Mouse (Mus musculus): ENCODE measurements around the gene Mthfs. TPM values are rescaled to one million over a fixed set of nuclear protein-coding genes. Genes with fewer than 3 reads are reported as not detected.

The Mthfs gene
- polyA plus RNA-seq, 1 experiment: 2.8 TPM

DNA sequence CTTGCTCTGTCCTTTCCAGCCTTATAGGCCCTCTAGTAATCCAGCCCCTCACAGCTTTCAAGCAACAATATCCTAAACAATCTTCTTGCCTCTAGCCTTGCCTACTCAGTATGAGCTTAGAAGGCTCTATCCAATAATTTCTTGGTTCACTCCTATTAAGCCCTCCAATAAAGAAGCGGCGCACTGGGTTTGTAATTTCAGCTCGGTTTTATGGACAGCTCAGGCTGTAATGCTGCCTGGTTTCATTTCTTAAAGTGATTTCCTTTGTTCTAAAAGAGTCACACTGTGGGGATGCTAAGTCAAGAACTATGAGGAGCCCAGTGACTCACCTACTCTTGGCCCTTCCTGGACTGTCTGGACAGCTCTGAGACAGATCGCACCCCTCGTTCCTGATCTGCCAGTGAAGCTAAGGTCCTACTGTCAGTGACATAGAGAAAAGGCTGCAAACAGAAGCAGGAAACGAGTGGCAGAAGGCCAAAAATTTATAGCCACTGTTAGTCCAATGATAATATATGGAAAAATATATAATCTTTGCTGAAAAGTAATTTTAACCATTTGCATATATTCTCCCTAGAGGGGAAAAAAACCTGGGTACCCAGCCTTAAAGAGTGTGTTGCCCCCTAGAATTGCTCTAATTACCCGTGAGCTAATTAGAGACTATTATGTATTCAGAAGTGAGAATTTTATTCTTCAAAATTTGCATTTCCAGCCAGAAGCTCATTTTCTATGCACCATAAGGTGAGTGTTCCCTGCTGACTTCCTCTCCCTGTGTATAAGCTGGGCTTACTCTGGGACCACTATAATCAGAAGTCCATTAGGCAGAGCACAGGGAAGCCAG, 98.1 kb downstream of the Mthfs start:
- no peak overlapping the region for H3K4me3 ChIP-seq (ENCODE audit: low read depth, low read length)
- 76% methylated on average over 7 of the region's 7 CpGs for whole genome bisulfite sequencing
- H3K4me1 ChIP-seq (ENCODE audit: control insufficient read depth, insufficient read depth, insufficient read length, low read length): no peaks in the 10 kb centered on the region
- H3K36me3 ChIP-seq (ENCODE audit: control insufficient read depth, insufficient read depth, low read length): no peaks in the 10 kb centered on the region
- TF ChIP-seq CTCF (IDR thresholded peaks at IDR 0.05; ENCODE audit: extremely low read depth, insufficient read length, insufficient replicate concordance, low read depth, low read length) (no peak), POLR2A (IDR thresholded peaks at IDR 0.05; ENCODE audit: low read depth, low read length) (no peak)
- no peaks in the 10 kb centered on the region for H3K27me3 ChIP-seq (ENCODE audit: control insufficient read depth, insufficient read depth, low read length)
- no peak overlapping the region for H3K27ac ChIP-seq (ENCODE audit: insufficient read depth, low read depth, low read length)

DNA sequence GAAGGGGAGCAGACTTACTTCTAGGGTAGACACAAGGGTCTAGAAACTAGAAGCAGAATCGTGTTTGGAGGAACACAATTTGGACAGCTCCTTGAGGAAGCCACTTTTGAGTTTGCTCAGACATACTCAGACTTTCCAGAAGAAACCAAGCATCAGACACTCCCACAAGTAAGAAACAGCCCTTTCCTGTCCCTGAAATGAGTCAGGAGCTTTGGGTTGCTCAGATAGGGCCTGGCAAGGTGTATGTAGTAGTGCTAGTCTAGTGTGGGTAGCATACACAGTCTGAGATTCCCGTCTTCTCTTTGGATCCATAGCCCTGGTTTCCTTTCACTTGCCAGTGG, 98.7 kb downstream of the Mthfs start:
- no peaks in the 10 kb centered on the region for H3K4me1 ChIP-seq (ENCODE audit: control insufficient read depth, insufficient read depth, insufficient read length, low read length)
- no peak overlapping the region for H3K27ac ChIP-seq (ENCODE audit: insufficient read depth, low read depth, low read length)
- H3K4me3 ChIP-seq (ENCODE audit: low read depth, low read length): no peak overlapping the region
- no peak for TF ChIP-seq POLR2A (IDR thresholded peaks at IDR 0.05; ENCODE audit: low read depth, low read length)
- TF ChIP-seq CTCF (IDR thresholded peaks at IDR 0.05; ENCODE audit: extremely low read depth, insufficient read length, insufficient replicate concordance, low read depth, low read length): no peak
- no peaks in the 10 kb centered on the region for H3K27me3 ChIP-seq (ENCODE audit: control insufficient read depth, insufficient read depth, low read length)
- WGBS: 75% methylated on average over 2 of the region's 2 CpGs
- no peaks in the 10 kb centered on the region for H3K36me3 ChIP-seq (ENCODE audit: control insufficient read depth, insufficient read depth, low read length)

DNA sequence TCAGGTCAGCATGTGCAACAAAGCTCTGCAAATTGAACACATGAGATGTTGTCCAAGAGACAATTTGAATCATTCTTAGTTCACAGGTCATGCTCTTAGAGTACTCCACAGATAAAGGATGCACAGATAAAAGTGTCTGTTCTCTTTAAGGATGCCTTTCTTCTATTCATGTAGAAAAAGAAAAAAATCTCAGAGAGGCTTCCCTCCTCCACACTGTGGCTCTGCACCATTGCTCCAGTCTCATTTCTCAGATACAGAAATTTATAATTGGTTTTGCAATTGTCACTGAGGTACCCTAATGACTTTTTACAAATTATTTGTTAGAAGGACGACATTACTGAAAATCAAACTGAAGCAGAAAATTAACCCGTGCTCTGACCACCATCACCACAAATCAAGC, 101.2 kb downstream of the Mthfs start:
- TF ChIP-seq POLR2A (IDR thresholded peaks at IDR 0.05; ENCODE audit: low read depth, low read length) (no peak), CTCF (IDR thresholded peaks at IDR 0.05; ENCODE audit: extremely low read depth, insufficient read length, insufficient replicate concordance, low read depth, low read length) (no peak)
- Histone ChIP-seq H3K4me3 (ENCODE audit: low read depth, low read length) (no peak overlapping the region), H3K27me3 (ENCODE audit: control insufficient read depth, insufficient read depth, low read length) (no peaks in the 10 kb centered on the region), H3K36me3 (ENCODE audit: control insufficient read depth, insufficient read depth, low read length) (no peaks in the 10 kb centered on the region), H3K27ac (ENCODE audit: insufficient read depth, low read depth, low read length) (no peak overlapping the region), H3K4me1 (ENCODE audit: control insufficient read depth, insufficient read depth, insufficient read length, low read length) (no peaks in the 10 kb centered on the region)
- 79% methylated on average over 2 of the region's 2 CpGs for whole genome bisulfite sequencing

- no peak for TF ChIP-seq POLR2A (IDR thresholded peaks at IDR 0.05; ENCODE audit: low read depth, low read length)
- TF ChIP-seq CTCF (IDR thresholded peaks at IDR 0.05; ENCODE audit: extremely low read depth, insufficient read length, insufficient replicate concordance, low read depth, low read length): no peak
- Histone ChIP-seq H3K27ac (ENCODE audit: insufficient read depth, low read depth, low read length) (no peak overlapping the region), H3K27me3 (ENCODE audit: control insufficient read depth, insufficient read depth, low read length) (no peaks in the 10 kb centered on the region), H3K4me3 (ENCODE audit: low read depth, low read length) (no peak overlapping the region), H3K36me3 (ENCODE audit: control insufficient read depth, insufficient read depth, low read length) (no peaks in the 10 kb centered on the region), H3K4me1 (ENCODE audit: control insufficient read depth, insufficient read depth, insufficient read length, low read length) (no peaks in the 10 kb centered on the region)
- WGBS: 73% methylated on average over 1 of the region's 1 CpGs
Measured at GRCm38 (mm10) chr9:89373731-89374130, 163.3 kb downstream of the Mthfs start.

GRCm38 (mm10) chr9:89374650-89375049, 164.2 kb downstream of the Mthfs start:
- Histone ChIP-seq H3K27me3 (ENCODE audit: control insufficient read depth, insufficient read depth, low read length) (no peaks in the 10 kb centered on the region), H3K4me3 (ENCODE audit: low read depth, low read length) (no peak overlapping the region), H3K27ac (ENCODE audit: insufficient read depth, low read depth, low read length) (no peak overlapping the region), H3K4me1 (ENCODE audit: control insufficient read depth, insufficient read depth, insufficient read length, low read length) (no peaks in the 10 kb centered on the region), H3K36me3 (ENCODE audit: control insufficient read depth, insufficient read depth, low read length) (no peaks in the 10 kb centered on the region)
- no peak for TF ChIP-seq POLR2A (IDR thresholded peaks at IDR 0.05; ENCODE audit: low read depth, low read length)
- 66% methylated on average over 4 of the region's 4 CpGs for WGBS

- no peaks in the 10 kb centered on the region for H3K4me1 ChIP-seq (ENCODE audit: control insufficient read depth, insufficient read depth, insufficient read length, low read length)
Measured at GRCm38 (mm10) chr9:89403031-89403430, 192.6 kb downstream of the Mthfs start.

More at GRCm38 (mm10) chr9:89403031-89403430, 192.6 kb downstream of the Mthfs start:
- H3K27me3 ChIP-seq (ENCODE audit: control insufficient read depth, insufficient read depth, low read length): no peaks in the 10 kb centered on the region
- 74% methylated on average over 1 of the region's 1 CpGs for WGBS
- H3K27ac ChIP-seq (ENCODE audit: insufficient read depth, low read depth, low read length): no peak overlapping the region
- no peaks in the 10 kb centered on the region for H3K36me3 ChIP-seq (ENCODE audit: control insufficient read depth, insufficient read depth, low read length)
- no peak overlapping the region for H3K4me3 ChIP-seq (ENCODE audit: low read depth, low read length)
- no peak for TF ChIP-seq POLR2A (IDR thresholded peaks at IDR 0.05; ENCODE audit: low read depth, low read length)
- no peak for TF ChIP-seq CTCF (IDR thresholded peaks at IDR 0.05; ENCODE audit: extremely low read depth, insufficient read length, insufficient replicate concordance, low read depth, low read length)

Other genes starting within 250 kb of the Mthfs start
- not detected in 2 replicates for gene Trim43b, start 117.8 kb upstream of the Mthfs start, polyA plus RNA-seq (2012; rRNA removed)
- 1.2 and 1.4 TPM in 2 replicates for gene Bcl2a1b, start 11.5 kb upstream of the Mthfs start, polyA plus RNA-seq (2012; rRNA removed)
- gene Gm29094, start 11.3 kb upstream of the Mthfs start, polyA plus RNA-seq (2012; rRNA removed): not detected in 2 replicates